Mouse (Mus musculus): ENCODE results near the gene Tmem161a.

Gene Tmem161a

DNA sequence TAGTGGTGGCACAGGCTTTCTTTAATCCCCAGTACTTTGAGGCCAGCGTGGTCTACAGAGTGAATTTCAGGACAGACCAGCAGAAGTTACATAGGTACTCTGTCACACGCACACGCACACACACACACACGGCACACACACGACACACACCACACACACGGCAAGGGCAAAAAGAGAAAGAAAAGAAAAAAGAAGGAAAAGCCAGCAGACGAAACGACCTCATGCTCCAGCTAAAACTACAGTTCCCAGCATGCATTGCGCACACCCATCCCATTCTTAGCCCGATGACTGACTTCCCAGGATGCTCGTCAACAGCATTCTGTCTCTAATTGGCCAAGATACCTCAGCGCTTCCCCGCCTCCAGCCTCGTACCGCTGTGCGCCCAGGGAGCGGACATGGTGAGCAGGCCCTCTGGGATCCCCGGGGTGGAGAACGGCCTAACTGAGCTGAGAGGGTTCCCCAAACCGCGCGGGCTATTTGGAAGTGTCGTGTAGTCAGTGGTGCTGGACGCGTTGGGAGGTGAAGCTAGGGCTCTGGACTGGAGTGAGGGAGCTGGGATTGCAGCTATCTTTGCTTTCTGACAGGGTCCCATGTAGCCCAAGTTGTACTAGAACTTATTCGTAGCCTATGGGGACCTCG is at the start of gene Tmem161a:
Tmem161a (plus strand) TSS at position 314 of the 639 bp plus-strand sequence.
- DNase-seq: peak; percentile 93

DNA sequence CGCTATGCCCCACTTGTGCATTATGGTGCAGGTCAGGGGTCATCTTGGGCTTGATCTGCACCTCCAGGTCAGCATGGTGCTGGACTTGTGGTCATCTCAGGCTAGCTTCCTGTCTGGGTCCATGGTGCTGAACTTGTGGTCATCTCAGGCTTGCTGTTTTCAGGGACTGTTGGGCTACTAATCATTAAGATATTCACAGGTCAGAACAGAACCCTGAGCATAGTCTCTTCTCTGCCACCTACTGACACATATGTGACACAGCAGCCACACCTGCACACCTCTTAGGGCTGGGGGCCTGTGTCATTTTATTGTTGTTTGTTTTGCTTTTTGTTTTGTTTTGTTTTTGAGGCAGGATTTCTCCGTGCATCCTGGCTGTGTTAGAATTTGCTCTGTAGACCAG is 49.3 kb upstream of the Tmem161a start:
- no peak for DNase-seq

DNA sequence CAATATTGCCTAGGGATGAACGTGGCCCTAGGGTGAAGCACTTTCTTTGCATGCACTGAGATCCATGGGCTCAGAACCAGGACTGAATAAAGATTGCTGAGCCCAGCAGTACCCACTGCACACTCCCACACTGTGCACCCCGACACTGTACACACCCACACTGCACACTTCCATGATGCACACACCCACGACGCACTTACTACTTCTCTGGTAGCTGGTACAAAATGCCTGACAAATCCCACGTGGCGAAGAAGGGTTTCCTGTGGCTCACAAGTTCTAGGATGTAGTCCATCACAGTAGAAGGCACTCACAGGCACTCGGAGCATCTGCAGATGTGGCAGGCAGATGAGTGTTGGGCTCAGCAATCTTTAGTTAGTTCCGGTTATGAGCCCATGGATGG is 47.2 kb upstream of the Tmem161a start:
- DNase-seq: no peak

DNA sequence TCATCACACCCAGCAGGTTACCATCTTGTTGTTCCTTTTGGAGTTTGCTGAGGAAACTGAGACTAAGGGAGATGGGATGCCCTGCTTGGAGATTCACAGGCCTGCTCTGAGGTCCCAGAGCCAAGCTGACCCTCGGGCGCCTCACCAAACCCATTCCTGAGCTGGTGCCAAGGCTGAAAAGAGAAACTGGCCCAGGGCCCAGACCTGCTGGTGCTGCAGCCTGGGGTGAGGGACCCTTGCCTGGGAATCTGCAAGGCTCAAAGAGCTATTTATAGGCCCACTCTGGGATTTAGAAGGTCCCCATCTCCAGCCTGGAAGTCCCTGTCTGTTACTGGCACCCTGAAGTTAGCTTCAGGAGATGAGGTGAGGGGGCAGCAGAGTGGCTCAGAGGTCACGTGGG is 43.7 kb upstream of the Tmem161a start:
- peak; percentile 48 for DNase-seq

DNA sequence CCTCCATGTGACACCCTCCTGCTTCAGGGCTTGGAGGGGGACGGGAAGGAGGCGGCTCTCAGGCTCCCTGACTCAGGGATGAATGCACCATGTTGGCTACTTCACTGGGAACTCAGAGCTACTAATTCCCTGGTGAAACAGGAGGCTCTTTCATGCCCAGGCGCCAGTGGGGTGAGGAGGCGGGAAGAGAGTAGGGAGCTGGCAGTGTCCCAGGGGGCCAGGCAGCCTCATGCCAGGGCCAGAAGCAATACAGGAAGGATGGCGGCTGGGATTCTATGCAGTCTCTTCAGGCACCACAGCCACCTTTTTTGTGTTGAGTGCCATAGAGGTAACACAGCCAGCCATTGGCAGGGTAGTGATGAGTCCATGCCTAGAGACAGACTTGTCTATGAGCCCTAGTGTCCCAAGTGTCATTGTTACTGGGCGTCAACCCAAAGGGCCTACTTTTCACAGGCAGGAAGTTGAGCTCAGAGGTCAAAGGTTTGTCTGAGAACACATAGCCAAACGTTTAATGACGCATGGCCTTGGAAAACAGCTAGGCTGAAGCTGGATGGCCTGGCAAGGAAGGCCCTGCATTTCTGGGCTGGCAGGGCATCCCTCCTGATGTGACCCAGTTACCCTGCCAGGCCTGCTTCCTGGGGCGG is 42.7 kb upstream of the Tmem161a start:
- peak; percentile 46 for DNase-seq

DNA sequence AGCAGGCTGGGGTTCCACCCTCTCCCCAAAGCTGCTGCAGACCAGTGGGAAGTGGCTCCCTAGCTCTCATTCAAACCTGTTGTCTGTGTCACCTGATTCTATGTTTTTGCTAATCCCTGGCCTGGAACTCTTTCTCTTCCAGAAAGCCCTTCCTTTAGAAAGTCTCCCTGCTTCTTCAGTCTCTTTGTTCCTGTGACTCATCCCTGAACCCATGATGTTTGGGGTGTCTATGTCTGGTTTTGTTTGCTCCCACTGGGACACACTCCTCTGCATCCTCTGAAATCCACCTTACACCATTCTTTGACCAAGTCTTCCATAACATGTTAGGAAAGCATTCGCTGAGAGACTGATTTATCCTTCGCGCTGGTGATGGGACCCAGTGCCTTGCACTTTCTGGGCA is 42.1 kb upstream of the Tmem161a start:
- DNase-seq: no peak

DNA sequence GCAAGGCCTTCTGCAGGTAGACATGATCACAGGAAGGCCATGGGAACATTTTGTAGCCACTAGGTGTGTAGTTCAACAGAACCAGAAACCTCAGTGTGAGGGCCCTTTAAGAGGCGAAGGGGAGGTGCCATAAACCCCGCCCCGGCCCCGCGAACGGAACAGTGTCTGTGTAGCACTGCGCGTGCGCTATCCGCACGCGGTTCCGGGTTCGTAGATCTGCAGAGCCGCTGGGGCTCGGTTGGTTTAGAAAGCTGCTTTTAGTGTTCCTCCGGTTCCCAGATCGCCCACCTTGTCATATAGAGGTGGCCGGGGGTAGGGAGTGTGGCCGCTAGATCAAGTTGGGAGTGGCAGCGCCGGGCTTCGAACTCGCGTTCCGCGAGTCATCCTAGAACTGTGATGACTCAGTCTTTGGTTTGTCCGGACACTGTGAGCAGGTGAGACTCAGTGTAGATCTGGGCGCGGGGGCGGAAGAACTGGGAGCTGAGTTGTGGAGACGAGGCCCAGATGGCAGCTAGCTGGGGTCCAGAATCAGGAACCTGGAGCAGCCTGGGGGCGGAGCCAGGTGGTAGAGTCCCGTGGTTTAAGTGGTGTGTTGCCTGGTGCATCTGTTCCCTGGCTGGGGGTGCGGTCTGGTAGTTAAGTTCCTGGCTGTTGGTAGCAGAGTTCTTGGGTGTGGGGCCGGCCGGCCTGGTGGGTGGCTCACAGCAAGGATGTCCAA is 40.8 kb upstream of the Tmem161a start, which contains the start of gene Nr2c2ap:
Nr2c2ap (plus strand) TSS at position 168 of the 718 bp plus-strand sequence.
- peak; percentile 86 for DNase-seq

DNA sequence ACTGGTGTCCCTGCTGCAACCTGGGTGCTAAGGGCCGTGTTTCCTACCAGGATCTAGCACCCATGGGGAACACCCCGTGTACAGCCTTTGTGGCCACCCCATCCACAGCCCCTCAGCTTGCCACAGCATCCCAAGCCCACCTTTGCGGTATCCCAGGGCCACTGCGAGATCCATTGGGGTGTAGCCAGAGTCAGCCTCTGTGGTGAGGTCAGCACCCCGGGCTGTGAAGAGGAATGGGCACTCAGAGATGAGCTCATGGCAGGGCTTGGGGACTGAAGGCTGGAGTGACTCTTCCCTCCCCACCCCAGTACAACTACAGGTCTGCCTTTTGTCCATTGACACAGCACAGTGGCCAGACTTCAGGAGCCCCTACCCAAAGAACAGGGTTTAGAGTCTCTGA is 38.1 kb upstream of the Tmem161a start:
- DNase-seq: no peak

DNA sequence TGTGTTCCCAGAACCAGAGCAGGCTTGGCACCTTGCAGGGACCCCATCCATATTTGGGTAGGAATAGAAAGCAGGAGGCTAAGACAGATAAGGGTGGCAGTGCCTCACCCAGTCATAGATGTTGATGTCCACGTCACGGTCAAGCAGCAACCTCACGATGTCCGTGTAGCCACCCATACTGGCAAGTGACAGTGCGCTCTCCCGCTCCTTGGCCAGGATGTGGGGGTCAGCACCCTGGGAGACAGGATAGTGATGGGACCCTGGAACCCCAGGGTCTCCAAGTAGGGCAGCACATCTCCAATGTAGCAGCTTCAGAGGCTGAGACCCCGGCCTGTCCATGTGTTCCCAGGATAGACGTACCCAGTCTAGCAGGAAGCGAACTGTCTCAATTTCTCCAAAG is 37.2 kb upstream of the Tmem161a start:
- DNase-seq: no peak

DNA sequence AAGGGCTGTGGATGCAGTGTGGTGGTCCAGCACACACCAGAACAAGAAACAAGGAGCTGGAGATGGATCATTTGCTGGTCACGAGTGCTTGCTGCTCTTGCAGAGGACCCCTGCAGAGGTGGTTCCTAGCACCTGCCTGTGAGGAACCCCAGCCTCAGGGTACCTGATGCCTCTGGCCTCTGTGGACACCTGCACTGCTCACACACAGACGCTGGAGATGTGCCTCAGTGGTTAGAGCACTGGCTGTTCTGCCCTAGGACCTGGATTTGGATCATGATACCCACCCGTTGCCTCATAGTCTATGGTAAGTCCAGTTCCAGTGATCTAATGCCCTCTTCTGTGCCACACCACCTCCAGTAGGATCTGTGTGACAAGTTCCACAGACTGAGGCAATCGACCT is 35.6 kb upstream of the Tmem161a start:
- no peak for DNase-seq

DNA sequence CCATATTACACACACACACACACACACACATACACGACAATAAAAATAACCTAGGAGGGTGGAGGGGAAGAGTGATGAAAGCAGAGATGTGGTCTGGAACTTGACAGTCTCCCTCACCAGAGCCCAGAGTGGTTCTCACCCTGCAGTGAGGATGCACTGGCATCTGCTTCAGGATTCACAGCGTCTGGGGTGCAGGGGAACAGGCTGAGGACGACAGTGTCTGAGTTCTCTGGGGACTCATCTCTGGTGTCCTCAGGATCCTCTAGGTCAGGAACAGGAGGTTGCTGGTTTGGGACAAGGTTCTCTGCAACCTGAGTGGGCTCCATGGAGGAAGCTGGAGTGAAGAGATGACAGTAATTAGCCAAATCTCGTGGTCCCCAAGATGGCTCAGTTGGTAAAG is 34.3 kb upstream of the Tmem161a start:
- DNase-seq: no peak

DNA sequence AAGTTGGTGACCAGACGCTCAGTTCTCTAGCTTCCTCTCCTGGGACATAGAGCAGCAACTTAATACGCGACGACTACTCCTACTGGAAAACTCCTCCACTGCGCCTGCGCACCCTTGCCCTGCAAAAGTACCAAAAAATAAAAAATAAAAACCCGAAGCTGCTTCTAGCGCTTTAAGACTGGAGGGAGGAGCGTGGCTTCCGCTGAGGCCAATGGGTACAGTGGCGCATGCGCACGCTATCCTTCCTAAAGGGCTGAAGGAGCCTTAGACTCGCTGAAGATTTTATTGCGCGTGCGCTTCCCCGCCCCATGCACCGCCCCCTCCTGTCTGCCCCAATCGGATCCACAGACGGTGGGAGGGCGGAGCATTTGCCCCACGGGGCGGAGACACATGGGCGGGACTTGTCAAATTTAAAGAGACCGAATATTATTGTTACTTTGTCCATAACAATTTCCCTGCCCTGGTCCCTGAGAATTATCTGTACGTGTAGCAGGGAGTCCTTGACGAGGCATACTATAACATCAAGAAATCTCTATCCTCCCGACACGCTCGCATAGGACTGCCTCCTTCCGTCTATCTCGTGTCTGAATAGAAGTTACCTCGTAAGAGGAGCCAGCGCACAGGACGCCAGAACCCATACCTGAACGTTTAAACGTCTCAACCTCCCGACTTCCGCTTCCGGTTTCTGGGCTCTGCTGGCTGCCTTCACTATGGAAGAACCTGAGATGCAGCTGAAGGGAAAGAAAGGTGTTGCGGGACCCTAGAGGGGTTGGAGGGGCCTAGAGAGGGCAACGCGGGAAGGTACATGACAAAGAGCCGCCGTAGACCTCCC is 32.9 kb upstream of the Tmem161a start, which contains the start of the genes Rfxank, Borcs8 and Mef2b:
Rfxank (minus strand) TSS at position 129 of the 832 bp plus-strand sequence.
Borcs8 (plus strand) TSS at position 474 of the 832 bp plus-strand sequence.
Mef2b (plus strand) TSS at position 686 of the 832 bp plus-strand sequence.
- DNase-seq: peak; percentile 99

DNA sequence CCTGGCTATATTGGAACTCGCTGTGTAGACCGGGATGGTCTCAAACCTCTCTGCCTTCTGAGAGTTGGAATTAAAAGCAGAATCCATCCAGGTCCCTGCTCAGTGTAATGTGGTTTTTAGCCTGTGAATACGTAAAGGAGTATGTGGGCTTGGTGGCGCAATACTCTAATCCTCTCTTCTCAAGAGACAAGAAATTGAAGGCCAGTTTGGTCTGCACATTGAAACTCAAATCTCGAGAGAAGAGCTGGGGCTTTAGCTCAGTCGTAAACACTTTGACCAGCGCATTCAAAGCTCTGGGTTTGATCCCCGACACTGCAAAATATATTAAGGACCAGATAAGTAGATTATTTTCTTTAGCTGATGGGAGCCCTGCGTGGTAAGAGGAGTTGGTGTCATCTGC is 32.2 kb upstream of the Tmem161a start:
- no peak for DNase-seq

DNA sequence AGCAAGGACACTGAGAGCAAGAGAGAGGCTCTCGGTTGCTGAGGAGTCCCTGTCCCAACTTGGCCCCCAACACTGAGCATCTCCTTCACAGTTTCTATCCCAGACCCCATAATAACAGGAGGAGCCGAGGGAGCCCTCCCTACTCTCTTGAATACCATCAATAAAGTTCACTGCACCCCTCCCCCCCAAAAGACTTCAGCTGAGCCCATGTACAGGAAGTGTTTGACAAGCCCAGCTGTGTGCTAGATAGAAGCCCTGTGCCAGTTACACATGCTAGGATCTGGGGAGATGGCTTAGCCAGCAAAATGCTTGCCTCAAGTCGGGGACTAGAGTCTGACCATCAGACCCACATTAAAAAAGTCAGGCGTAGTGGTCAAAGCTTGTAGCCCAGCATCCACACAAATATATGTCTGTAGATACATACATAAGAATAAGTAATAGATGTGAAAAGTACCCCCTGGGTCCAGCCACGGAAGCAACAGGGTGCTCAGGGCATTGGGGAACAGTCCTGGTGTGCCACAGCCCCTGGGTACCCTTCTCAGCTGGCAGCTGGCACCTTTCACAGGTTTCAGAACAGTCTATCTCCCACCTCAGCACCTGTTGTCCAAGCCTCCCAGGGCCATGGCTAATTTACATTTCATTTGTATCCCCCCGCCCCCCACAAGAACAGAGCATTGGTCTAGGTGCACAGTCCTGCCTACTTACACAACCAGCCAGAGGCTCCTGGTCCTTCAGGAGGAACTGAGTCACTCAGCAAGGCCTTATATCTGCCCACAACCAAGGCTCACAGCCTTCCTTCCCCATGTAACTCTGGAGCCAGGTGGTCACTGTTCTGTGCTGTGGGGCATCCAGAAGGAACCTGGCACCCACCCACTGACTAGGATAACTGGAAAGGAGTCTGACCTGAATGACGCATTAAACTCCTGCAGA is 24.2 kb upstream of the Tmem161a start:
- no peak for DNase-seq

DNA sequence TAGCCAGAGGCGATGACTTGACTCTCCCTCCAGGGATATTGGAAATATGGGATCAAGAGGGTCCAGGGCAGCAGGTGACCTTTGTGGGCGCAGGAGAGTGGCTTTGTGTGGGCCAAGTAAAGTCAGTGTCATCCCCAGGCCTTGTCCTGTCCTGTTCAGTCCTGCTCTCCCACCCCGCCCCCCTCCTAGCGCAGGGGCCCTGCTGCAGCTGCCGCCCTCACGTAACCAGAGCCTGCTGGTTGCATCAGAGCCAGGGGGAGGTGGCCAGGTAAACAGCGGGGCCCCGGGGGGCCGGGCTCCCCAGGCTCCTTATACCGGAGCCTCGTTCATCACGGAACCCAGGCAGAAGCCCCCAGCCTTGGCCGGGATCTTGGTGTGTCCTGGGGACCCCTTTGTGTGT is 22.0 kb upstream of the Tmem161a start:
- DNase-seq: no peak

DNA sequence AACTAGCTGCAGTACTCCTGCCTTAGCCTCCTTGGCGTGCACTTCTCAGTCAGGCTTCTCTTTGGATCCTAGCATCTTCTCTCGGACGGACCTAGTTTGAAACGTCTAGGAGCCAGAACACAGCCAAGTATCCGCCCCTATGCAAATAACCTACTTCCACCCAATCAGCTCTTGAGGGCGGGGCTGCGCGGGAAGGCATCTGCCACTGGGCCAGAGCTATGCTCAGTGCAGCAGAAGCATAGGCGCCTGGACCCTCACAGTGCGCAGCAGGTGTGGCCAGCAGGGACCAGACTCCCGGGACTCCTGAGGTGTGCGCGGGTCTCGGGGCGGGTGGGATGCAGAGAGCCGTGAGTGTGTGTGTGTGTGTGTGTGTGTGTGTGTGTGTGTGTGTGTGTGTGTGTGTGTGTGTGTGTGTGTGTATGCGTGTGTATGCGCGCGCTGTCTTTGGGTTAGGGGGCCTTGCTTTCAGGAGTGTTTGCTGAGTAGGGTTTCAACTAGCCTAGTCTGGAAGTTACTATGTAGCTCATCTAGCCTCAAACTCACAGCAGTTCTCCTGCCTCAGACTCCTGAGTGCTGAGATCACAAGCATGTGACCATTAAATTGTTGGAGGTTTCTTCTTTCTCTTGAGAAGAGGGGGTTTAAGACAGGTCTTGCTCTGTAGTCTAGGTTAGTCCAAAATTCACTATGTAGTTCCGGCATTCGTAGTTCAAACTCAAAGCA is 19.5 kb upstream of the Tmem161a start:
- peak; percentile 76 for DNase-seq

DNA sequence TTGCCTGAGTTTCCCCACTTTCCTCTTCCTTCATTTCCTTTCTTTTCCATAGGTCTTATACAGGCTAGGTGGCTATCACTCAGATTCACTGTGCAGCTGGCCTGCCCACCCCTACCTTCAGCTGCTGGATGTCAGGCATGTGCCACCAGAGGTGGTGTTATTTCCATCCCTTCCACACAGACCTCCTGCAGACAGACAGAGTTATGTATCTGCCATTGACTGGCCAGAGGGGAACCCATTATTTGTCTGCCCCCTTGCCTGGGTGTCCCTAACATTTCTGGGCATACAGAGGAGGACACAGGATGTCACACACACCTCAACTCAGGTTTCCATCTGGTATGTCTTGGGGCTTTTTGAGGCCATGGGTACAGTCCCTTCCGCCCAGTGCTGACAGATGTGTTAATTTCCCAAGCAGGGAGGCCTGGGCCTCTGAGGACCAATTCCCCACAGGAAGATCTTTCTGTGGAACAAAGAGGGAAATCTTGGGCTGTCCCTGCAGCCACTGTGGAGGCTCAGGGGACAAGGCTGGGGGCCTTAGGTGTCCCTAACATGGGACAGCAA is 14.8 kb upstream of the Tmem161a start:
- DNase-seq: no peak

DNA sequence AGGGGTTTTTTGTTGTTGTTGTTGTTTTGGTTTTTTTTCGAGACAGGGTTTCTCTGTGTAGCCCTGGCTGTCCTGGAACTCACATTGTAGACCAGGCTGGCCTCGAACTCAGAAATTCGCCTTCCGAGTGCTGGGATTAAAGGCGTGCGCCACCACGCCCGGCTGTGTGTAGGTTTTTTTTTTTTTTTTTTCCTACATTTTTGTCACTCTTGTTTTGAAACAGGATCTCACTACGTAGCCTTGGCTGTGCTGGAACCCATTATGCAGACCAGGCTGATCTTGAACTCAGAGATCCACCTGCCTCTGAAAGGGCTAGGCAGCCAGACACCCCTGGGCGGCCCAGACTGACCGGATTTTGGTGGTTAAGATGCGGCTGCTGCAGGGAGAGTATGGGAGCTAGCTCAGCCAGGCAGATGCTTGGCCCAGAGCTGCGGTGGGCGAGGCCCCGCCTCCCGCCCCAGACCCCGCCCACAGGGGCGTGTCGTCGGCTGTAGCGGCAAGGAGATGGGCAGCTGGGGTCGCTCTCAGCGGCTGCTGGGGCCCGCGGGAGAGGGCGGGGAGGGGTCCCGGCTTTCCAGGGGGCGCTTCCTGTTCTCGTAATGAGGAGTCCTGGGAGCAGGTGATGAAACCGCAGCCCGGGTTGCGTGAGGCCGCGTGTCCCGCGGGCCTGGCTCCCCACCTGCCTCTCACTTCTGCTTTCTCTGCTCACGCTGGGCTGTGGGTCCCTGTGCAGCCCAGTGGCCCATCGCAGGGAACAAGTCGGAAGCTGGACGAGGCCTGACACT is 13.9 kb upstream of the Tmem161a start:
- peak; percentile 65 for DNase-seq

DNA sequence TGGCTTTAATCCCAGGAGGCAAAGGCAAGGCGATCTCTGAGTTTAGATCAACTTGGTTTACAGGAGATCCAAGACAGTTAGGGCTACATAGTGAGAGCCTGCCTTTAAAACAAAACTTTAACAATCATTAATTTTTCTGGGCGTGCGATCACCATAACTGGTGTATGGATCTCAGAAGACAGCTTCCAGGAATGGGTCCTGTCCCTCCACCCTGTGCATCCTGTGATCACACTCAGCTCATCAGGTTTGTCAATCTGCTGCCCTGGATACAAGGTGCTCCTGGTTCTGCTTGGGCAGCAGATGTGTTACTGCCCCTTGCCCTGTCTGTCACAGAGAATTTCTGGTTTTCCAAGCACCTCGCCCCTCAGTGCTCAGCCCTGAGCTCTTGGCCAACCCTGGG is 12.9 kb upstream of the Tmem161a start:
- DNase-seq: no peak

DNA sequence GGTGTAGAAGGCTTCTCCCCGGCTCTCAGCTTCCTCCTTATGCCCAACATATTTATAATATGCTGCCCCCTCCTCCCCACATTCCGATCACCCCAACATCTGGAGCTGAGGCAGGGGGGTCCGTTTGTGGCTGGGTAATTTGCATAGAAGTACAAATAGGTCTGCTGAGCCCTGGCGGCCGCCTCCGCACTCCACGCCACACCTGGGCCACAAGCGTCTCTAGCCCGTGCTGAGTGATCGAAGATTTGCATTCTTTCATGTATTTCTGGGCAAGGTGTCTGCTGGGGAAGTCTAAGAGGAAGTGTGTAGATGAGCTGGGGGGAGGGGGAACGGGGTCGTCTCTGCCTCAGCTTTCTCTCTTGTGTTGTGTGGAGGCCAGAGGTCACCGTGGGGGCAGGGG is 12.1 kb upstream of the Tmem161a start:
- DNase-seq: no peak
